Mouse (Mus musculus): ENCODE measurements around the gene Lrrk2.

DNA sequence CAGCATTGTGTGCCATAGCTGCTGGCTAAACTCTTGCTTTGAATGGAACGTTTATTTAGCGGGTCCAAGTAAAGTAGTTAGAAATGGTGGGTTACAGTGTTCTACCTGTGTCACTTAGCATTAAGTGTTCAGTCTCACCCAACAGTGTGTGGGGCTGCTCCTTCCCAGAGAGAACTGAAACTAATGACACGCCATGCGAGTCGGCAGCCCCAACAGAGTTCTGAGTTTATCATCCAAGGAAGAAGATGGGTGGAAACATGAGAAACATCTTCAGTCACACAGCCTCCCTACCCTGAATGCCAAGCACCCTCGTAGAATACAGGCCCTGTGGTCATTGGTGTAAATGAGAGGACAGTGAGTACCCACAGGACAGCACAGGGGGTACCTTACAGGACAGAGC is 14.7 kb upstream of the Lrrk2 start:
- TF ChIP-seq CTCF (IDR thresholded peaks at IDR 0.05; ENCODE audit: low read depth, low read length) = no peak
- TF ChIP-seq POLR2A (IDR thresholded peaks at IDR 0.05; ENCODE audit: extremely low read depth, insufficient read depth, low read length) = no peak

All from liver, adult 2 months (tissue).